Mouse (Mus musculus) embryo, embryonic 10.5 days (tissue): ENCODE measurements around the gene Efemp1.

Experiments used
- DNase-seq: peaks from one replicate; pipeline ENCODE4 v3.0.0-alpha.2; 2015; ENCODE audit warnings: low spot score

The Efemp1 gene

DNA sequence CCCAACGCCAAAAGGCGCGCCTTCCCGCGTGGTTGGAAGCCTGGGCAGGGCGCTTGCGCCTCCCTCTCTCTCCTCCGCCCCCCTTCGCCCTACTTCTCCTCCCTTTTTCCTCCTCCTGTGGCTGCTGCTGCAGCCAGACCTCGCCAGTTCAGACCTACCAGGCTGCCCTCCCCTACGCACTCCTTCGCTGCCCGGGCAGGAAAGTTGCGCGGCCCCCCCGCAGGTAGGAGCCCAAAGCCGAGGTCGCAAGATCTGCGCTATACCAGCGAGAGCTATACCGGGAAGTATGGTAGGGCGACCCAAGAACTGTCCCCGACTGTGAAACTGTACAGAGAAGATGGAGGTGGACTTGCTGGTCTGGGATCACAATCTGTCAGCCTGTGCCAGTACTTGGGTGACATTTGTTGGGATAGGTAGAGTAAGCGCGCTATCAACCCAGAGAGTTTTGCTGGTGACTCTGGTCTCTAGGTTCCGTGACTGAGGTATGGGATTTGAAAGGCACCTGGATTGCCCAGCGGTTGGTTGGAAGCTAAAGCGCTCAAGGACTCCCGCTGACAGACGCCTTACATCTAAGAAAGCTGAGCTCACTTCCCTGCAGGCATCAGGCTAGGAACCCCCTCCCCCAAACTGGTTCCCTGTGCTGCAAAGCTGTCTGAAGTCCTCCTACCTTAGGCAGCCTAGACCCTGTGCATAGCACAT lies at the start of gene Efemp1:
TSS of gene Efemp1 (plus strand) at position 103 of the 699 bp plus-strand sequence.
- peak; percentile 65 for DNase-seq

GRCm38 (mm10) chr11:28808685-28809084 lies 44.3 kb upstream of the Efemp1 start:
- DNase-seq = peak; percentile 82

GRCm38 (mm10) chr11:28811874-28812273 lies 41.1 kb upstream of the Efemp1 start:
- no peak for DNase-seq

DNA sequence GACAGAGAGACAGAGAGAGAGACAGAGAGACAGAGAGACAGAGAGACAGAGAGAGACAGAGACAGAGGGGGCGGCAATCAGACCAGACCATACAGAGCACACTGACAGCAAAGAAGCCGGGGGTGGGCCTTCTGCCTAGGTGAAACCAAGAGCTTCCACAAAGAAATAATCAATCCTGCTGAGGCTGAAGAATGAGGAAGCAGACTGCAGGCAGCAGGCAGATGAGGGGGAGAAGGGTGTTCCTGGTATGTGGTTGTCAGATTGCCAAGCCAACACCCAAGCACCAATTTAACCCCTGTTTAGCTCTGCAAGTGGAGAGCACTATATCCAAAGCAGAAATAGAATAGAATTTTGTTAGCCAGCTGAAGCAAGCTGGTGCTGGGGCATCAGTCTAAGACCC lies 40.4 kb upstream of the Efemp1 start:
- DNase-seq = no peak

GRCm38 (mm10) chr11:28817405-28817804 lies 35.6 kb upstream of the Efemp1 start:
- no peak for DNase-seq

DNA sequence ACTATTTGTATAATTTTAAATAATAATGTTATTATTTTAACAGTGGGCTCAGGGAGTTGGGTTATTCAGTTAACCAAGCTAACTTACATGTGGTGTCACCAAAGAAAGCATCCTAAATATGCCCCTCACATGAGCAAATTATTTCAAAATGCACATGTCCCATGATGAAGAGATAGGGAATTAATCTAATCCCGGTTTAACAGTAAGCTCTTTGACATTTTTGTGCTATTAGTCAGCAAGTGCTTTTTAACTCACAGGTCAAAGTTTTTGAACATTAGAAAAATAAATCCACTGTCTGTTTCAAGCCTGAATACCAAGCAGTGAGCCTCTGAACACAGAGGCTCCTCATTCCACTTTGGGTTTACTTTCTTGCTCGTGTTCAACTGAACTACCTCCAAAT lies 26.1 kb upstream of the Efemp1 start:
- no peak for DNase-seq

DNA sequence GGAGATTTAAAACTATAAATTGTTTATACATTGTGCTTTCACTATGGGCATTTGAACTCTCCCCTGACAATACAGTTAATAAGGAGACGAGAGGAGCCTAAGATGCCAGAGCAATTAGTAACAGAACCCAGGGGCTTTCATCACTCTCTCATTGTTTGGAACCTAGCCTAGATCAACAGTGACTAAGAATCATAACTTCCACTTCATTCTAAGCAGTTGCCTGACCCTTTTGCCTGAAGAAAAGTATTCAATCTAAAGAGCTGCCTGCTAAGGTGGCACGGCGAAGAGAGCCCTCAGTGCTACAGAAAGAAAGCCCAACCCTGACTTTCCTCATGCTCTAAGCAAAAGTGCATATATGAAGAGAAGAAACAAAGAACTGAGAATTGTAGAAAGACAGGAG lies 19.2 kb upstream of the Efemp1 start:
- DNase-seq = peak; percentile 28

DNA sequence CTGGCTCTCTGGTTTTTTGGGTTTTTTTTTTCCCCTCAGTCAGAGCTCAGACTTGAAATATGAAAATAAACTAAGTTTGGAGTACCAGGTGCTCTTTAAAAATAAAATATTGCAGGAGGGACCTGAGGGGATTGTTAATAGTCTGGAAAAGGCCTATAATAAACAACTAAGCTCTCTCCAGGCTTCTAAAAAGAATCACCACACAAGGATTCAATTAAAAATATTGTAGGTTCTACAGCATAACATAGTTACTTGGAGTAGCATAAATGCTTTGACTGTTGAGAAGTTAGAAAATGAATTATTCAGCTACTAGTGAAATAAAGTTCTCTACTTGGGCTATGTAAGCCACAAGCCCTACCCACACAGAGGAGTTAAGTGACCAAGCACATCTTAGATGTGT lies 17.9 kb upstream of the Efemp1 start:
- DNase-seq = peak; percentile 3

DNA sequence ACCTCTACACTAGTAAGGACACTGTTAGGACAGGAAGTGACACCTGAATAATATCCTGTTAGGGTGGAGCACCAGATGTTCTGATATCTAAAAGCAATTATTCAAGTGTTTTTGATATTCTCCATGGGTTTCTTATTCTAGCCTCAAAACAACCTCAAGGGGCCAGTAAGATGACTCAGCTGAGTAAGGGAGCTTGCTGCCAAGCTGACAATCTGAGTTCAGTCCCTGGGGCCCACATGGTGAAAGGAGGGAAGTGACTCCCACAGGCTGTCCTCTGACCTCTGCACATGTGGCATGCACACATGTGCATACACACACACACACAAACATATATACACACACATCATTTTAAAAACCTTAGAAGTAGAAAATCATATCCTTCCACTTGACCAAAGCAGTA lies 3.2 kb upstream of the Efemp1 start:
- DNase-seq = no peak

DNA sequence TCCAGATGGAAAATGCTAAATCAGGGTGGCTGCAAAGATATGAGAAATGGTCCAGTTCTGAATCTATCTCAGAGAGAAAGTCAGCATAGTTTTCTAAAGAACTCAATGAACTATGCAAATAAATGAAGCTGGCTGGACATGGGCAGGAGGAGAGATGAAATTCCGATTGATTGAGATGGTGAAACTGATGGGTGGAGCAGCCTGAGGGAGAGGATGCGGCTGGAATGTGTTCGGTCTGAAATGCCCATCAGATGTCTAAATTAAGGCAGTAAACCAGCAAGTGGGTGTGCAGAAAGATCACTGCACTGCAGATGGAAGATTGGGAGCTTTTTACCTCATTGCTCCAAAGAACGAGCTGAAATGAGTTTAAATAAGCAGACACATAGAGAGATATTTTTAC lies 1.4 kb upstream of the Efemp1 start:
- DNase-seq = no peak

DNA sequence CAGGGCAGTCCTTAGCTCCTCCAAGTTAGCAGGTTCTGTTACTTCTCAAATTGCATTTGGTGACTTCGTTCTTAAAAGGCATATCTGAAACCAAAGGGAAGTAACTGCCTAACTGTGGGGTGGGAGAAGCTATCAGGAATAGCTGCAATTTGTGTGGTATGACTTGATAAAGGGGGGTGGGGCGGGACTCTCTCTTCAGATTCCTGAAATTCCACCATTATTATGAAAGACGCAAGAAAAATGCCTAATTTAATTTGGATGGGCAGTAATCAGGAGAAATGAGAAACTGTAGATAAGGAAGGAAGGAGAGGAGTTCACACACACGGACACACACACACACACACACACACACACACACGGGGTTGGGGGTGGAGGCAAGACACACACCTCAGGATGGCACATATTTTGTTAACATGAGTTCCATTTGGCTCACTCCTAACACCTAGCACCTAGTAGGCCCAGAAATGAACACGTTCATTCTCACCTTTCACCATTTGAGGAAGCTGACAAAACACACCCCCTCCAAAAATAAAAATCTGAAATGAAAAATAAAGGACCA lies 564 bp upstream of the Efemp1 start:
- peak; percentile 6 for DNase-seq

GRCm38 (mm10) chr11:28859125-28859524 lies 6.1 kb downstream of the Efemp1 start:
- no peak for DNase-seq

- peak; percentile 73 for DNase-seq
Observed at GRCm38 (mm10) chr11:28869129-28869528, 16.1 kb downstream of the Efemp1 start.

- no peak for DNase-seq
Observed at GRCm38 (mm10) chr11:28881381-28881976, 28.5 kb downstream of the Efemp1 start.

- no peak for DNase-seq
Observed at GRCm38 (mm10) chr11:28883106-28883505, 30.1 kb downstream of the Efemp1 start.

DNA sequence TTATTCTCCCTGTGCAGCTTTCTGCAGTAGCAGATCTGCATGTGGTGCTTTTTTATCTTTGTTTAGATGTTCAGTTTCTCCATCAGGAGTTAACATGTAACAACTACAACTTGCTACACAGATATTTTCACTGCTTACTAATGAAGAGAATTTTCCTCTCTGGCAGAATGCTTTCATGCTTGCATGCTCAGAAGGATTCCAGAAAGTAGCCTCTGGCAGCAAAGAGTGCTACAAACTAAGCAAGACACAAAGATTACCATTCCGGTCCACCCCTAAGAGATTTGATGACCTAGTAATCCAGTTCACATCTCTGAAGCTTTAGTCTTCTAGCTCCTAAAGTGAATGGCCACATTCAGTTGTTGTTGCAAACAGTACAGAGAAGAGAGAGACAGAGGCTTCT lies 36.5 kb downstream of the Efemp1 start:
- DNase-seq = no peak

GRCm38 (mm10) chr11:28891515-28891914 lies 38.5 kb downstream of the Efemp1 start:
- DNase-seq = no peak

GRCm38 (mm10) chr11:28899420-28899819 lies 46.4 kb downstream of the Efemp1 start:
- no peak for DNase-seq

DNA sequence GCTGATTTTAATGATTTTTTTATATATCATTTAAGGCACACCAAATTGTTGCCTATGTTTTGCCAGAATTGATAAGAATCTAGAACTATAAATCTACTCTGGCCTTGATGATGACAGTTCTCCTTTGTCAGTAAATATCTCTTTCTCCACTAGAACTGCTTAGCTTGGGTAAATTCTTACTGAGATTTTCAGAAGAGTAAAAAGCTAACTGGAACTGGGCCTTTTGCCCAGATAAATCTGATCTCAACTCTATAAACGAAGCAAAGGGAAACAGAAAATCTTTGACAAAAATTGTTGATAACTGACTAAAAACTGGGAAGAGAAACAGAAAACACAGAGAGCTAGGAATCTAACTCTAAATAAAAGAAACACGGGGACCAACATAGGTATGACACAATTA lies 51.6 kb downstream of the Efemp1 start:
- DNase-seq = no peak

DNA sequence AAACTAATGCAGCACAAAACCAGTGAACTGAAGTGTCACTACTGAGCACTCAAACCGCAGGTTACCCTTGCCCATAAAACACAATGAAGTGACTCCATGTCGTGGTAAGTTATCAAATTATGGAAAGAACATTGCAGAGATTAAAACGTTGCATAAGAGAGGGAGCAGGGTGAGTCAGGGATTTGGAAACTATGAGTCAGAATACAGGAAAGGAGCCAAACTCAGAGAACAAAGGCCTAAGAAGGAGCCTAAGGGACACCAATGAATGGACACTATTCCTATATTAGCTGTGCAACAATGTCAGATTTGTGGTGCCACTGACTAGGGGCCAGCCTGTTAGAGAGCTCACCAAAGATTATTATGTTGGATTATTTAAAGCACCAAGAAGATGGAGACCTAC lies 53.3 kb downstream of the Efemp1 start:
- no peak for DNase-seq

DNA sequence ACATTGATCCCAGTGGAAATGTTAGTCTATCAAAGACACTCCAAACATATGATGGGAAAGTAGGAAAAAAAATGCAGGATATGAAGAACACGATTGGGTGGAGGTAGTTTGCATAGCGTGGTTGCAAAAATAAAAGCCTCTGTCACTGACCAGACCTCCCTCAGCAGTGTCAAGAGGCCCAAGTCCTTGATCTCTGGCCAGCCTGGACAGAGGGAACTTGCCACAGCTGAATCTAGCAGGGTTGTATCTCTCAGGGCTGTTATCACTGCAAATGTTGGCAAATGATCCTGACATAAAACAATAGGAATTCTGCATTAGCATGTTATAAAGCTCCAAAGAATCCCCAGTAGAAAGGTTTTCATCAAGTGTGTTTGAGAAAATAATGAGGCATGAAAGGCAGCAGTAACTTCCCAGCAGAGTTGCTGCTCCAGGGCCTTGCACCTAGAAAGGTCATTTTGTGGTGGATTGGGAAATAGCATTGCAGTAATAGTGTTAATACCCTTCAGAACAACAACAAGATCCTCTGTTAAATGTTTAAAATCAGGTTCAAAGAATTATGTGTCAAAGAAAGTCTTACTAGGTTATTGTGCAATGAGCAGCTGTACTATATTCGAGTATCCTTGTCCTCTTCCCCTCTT lies 56.0 kb downstream of the Efemp1 start:
- DNase-seq = no peak

DNA sequence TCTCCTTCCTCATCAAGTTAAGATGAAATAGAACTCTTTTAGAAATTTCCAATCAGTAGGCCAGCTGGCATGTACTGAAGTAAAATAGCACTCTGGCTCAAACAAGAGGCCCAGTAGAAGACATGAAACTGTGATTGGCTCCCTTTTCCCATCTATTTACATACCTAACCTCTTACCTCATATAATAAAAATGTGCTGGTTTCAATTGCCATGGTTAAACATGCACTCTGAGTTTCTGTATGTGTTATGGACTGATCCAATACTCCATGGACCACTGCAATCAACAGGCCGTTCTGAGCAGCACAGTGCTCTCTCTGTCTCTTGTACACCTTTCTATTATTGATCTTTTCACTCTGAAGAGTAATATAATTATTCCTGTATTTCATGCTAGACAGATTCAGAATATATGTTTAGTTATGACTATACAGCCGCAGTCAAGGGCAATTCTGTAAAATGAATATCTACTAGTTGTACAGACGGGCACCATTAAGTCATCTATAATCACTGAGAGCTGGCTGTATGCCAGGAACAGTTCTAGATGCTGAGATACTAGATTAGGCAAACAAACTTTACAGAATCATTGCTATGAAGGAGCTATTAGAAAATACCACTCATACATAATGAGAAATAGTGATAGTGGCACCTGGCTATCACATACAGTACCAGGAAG lies 59.6 kb downstream of the Efemp1 start:
- DNase-seq = no peak

- DNase-seq = no peak
Observed at GRCm38 (mm10) chr11:28934449-28934848, 81.4 kb downstream of the Efemp1 start.
